Mouse (Mus musculus): ENCODE data around the gene St8sia1.

Gene St8sia1

DNA sequence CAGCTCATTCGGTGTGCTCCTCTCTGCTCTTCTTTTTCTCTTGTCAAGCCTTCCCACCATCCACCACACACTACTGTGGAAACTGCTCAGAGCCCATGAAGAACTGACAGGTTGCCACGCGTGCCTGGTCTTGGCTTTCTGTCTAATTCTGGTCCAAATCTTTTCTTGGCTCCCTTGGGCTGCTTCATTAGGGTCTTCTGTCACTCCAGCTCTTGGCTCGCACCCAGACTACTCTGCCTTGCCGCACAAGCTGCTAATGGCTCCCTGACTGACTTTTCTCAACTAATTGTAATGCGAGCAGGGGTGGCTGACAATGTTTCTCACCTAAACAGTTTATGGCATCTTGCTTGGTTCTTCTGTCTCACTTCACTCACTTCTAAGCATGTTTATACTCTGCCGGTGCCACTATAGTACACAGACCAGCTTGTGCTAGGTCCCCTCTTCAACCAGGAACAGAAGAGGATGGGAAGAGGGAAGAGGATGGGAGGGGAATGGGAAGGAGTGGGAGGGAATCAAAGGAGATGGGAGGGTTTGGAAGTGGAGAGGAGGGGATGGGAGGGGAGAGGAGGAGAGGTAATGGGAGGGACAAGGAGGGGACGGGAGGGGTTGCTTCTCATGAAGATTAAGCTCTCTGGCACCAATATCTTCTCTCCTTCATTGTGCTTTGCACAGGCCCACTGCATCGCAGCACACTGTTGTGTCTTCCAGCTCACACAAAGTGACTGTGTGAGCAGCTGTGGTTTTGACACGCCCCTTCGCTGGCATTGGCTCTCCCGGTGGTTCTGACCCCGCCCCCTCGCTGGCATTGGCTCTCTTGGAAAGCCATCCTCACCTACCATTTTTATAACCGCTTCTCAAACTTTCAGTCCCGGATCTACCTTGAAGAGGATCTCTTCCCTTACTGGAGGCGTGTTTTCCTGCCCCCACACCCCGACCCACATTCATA is 175.9 kb downstream of the St8sia1 start:
- DNase-seq (ENCODE audit: low spot score) = no peak

DNA sequence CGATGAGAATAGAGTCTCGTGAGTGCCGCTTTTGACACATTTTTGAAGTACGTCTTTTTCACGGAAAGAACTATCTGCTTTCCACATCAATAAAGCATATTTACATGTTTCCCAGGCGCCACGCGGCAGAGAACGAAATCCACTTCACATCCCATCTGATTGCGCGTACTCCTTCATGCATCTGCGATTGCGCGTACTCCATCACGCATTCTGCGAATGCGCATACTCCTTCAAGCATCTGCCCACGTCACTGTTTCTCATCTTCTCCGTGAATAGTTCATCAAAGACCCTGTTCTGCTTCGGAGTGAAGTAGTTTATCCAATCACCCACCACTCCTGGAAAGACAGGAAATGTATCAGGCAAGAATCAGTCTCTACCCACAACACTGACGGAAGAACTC is 178.1 kb downstream of the St8sia1 start:
- no peak for DNase-seq (ENCODE audit: low spot score)

DNA sequence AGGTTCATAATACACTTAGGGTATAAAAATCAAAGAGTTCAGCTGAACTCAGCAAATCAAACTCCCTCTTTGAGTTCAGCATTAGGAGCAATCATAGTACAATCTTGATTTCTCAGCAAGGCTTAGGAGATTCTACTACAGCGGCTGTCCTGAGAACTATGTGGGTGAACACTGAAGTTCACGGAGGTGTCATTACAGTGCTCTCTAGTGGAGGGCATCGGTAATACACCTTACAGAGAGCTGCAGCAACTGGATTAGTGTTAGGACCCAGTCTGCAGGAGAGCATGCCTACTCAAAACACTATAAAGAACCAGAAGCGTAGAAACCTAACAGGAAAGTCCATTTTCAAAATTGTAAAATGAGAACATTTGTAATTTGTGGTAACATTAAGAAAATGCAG is 178.9 kb downstream of the St8sia1 start:
- DNase-seq (ENCODE audit: low spot score) = peak; percentile 56

DNA sequence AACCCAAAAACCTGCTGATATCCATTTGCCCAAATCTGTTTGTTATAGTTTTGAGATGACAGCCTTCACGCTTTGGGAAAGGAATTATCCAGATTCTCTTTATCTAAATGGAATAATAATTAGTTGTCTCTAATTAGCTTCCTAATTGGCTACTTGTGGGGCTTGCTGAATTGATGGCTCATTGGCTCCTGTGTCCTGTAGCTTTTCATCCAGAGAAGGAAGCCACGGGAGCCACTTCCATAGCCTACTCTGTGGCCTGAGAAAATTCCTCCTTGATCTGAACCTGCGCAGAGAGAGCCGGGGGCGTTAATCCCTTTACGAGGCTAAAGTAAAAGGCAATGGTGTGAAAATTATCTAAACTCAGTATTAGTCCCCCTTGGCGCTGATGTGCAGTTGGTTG is 183.0 kb downstream of the St8sia1 start:
- DNase-seq (ENCODE audit: low spot score) = no peak

DNA sequence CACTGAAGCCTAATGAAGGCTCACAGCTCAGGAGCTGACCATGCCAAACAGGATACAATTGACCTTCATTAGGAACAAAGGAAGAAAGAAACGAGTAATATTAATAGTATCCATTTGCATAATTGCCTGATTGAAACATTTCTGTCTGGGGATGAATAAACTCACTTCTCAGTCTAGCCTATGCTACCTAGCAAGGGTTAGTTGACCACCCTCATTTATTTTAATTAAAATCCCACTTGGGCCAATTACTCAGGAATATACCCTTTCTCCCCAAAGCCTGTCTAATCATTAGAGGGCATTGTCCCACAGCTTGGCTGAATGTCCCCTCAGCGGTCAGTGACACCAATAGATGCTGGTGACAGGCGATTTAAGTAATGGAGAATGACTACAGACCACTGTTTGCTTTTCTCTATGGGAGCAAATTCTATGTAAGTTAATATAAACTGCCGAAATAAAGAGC is 183.6 kb downstream of the St8sia1 start:
- DNase-seq (ENCODE audit: low spot score) = no peak

DNA sequence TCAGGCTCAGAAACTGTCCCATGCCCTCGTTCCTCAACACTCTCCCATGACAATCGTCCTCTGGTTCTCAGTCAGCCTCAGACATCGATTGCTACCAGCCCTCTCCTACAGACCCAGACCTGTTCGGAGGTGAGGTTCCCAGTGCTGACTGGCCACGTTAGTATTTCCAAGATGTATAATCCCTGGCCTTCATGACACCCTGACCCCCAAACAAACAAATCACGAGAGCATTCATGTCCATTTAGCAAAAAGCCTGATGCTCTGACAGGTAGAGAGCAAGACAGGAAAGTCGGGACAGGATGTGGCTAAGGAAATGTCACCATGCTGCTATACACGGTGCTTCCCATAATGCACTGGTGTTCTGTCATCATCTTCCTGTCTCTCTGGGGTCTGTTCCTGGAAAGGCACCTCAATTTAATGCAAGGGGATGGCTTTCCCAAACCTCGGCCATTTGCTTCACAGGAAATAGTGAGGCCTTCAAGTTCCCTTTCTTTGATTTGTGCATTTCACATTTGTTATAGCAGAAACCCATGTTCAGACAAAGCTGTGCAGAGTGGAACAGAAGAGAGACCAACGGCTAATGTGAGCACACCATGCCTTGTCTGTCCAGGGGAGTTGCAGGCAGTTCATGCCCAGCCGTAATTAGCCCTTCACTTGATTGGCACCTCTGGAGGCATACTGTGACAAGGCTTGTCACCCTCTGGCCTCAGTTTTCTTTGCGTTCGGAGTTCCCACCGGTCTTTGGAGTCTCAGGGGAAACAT is 184.3 kb downstream of the St8sia1 start:
- no peak for DNase-seq (ENCODE audit: low spot score)

DNA sequence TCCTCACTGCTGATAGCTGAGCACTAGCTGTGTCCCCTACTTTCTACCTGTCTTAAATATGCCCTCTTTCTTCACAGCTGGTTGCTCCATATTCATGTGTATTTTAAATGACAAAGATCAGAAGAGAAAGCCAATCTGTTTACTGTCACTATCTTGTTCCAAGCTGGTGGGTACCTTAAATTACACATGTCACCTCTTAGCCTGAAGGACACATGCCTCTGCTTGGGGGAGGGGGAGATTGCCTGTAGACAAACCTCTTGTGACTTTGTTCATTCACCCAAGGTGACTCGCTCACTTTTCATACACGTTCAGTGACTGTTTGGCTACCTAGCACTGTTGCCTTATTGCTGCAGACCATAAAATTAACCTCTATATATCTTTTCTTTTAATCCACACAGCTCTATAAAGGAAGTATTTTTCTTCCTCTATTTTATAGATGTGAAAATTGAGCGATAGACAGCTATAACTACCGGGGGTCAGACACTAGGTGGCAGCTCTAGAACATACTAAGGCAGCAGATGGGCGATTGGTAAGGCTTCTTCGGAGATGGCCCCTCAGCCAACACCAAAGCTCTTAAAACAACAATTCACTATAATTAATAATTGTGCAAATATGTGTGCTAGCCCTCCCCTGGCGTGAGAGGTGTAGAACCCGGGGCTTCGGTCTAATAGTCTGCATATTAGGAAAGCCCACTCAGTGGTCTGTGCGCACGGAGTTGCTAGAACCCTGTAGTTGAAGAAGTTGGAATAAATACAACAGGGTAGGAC is 185.0 kb downstream of the St8sia1 start:
- no peak for DNase-seq (ENCODE audit: low spot score)

DNA sequence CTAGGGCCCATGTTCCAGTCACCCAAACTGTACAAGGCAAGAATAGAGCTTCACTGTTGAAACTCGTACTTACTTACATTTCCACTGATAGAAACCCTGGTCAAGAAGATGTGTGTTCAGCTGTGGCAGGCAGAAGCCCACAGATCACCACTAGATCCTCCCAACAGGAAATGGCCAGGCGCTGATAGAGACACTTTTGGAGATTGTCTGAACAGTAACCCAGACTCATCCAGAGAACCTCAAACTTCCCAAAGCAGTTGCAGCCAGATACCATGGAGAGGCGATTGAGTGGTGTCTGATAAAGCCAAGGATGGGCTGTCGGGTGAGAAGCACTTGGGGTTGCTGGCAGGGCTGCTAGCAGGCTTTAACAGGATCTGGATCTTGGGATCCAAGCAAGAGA is 187.3 kb downstream of the St8sia1 start:
- no peak for DNase-seq (ENCODE audit: low spot score)

DNA sequence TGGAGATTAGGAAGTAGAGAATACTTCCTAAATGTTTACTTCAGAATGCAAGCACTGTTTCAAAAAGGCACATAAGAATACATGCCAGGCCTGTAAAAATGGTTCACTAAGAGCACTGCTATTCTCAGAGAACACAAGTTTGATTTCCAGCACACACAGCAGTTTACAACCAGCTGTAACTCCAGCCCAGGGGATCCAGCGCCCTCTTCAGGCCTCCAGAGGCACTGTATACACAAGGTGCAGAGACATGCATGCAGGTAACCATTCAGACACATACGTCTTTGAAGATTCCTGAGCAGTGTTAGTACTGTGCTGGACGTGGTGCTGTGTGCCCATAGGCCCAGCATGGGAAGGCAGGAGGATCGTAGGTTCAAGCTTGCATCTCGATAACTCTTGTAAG is 190.7 kb downstream of the St8sia1 start:
- DNase-seq (ENCODE audit: low spot score) = no peak

DNA sequence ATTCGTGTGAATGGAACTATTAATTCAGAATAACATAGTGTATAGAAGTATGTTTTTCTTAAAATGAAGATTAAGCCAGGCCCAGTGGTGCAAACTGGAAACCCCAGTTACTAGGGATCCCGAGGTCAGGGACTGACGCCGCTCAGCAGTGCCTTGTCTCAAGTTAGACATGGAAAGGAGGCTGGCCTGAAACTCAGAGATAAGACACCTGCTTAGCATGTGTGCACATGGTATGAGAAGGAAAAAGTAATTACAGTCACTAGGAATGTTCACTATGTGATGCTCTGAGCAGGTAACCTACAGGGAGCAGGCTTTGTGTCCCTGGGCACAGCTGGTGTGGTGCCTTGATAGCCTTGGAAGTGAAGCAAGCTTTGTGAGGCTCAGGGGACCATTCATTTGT is 192.6 kb downstream of the St8sia1 start:
- no peak for DNase-seq (ENCODE audit: low spot score)
